Mouse (Mus musculus) heart, embryonic 14.5 days (tissue): ENCODE data around the gene Gm29666. TPM values are rescaled to one million over a fixed set of nuclear protein-coding genes. Genes with fewer than 3 reads are reported as not detected.

Experiments
- ATAC-seq: fragments of 200-750 bp; cut with Nextera tagmentation; 2 replicates; pipeline ENCODE4 v1.8.0; 2017; ENCODE audit warnings: low read depth, moderate TSS enrichment; ENCODE audit not compliant: insufficient number of reproducible peaks, insufficient read depth, low FRiP score
- H3K27ac ChIP-seq, 2 experiments: fragments of 200-500 bp in 1 of 2; fragments of 300-500 bp in 1 of 2; sonication (generic) in 1 of 2; replicated peaks in 1 of 2; 2 replicates each; pipeline ENCODE4 v1.5.1; 2012 to 2014; ENCODE audit warnings: low read depth in 2 of 2, low read length in 2 of 2, control low read depth in 1 of 2, mild to moderate bottlenecking in 1 of 2, mixed read lengths in 1 of 2; ENCODE audit not compliant: control insufficient read depth in 1 of 2, insufficient read depth in 1 of 2
- H3K27me3 ChIP-seq: fragments of 300-500 bp; sonication (generic); 2 replicates; pipeline ENCODE4 v1.6.1; 2014; ENCODE audit warnings: mild to moderate bottlenecking, low read length, control low read depth; ENCODE audit not compliant: control insufficient read depth, insufficient read depth
- H3K36me3 ChIP-seq: fragments of 300-500 bp; sonication (generic); 2 replicates; pipeline ENCODE4 v1.6.1; 2014; ENCODE audit warnings: mild to moderate bottlenecking, control low read depth, low read length, mixed read lengths; ENCODE audit not compliant: control insufficient read depth, insufficient read depth
- H3K4me1 ChIP-seq, 2 experiments: fragments of 200-500 bp in 1 of 2; fragments of 300-500 bp in 1 of 2; sonication (generic) in 1 of 2; 2 replicates each; pipeline ENCODE4 v1.6.1; 2012 to 2014; ENCODE audit warnings: low read length in 2 of 2, control low read depth in 1 of 2, mixed read lengths in 1 of 2; ENCODE audit not compliant: control insufficient read depth in 2 of 2, insufficient read depth in 2 of 2
- H3K4me2 ChIP-seq: fragments of 300-500 bp; sonication (generic); 2 replicates; pipeline ENCODE4 v1.6.1; 2014; ENCODE audit warnings: mild to moderate bottlenecking, low read length
- H3K4me3 ChIP-seq, 2 experiments: fragments of 200-500 bp in 1 of 2; fragments of 300-500 bp in 1 of 2; sonication (generic) in 1 of 2; 2 replicates each; pipeline ENCODE4 v1.5.1; 2012 to 2014; ENCODE audit warnings: low read length in 2 of 2, mild to moderate bottlenecking in 2 of 2, control low read depth in 1 of 2, low read depth in 1 of 2, moderate library complexity in 1 of 2; ENCODE audit not compliant: control insufficient read depth in 1 of 2, insufficient read depth in 1 of 2
- H3K9ac ChIP-seq: fragments of 300-500 bp; sonication (generic); 2 replicates; pipeline ENCODE4 v1.6.1; 2014; ENCODE audit warnings: mild to moderate bottlenecking, low read length
- H3K9me3 ChIP-seq: fragments of 300-500 bp; sonication (generic); 2 replicates; pipeline ENCODE4 v1.6.1; 2016; ENCODE audit warnings: low read length, control low read depth; ENCODE audit not compliant: control insufficient read depth
- WGBS: fragments of 180-500 bp; shearing (Covaris S2); extraction: QIAGEN DNeasy Blood & Tissue Kit; methylation state at CpG from one replicate; pipeline ENCODE4 v1.1.7; 2014; 5-methylcytosine and 5-hydroxymethylcytosine counted together
- microRNA-seq: library from miRNA; unstranded; fragments of <30 nt; microRNA quantifications from one replicate; pipeline ENCODE4, GENCODE M21; 2016
- polyA plus RNA-seq: library from polyadenylated mRNA; unstranded; fragments of >200 nt; fragmentation: Nextera tagmentation; extraction: Ambion mirVana; gene quantifications from 2 replicates; pipeline ENCODE4 v1.2.1, GENCODE M21; 2014

Gene Gm29666
- polyA plus RNA-seq, 1 experiment from 2014 or later = 0.30 TPM

DNA sequence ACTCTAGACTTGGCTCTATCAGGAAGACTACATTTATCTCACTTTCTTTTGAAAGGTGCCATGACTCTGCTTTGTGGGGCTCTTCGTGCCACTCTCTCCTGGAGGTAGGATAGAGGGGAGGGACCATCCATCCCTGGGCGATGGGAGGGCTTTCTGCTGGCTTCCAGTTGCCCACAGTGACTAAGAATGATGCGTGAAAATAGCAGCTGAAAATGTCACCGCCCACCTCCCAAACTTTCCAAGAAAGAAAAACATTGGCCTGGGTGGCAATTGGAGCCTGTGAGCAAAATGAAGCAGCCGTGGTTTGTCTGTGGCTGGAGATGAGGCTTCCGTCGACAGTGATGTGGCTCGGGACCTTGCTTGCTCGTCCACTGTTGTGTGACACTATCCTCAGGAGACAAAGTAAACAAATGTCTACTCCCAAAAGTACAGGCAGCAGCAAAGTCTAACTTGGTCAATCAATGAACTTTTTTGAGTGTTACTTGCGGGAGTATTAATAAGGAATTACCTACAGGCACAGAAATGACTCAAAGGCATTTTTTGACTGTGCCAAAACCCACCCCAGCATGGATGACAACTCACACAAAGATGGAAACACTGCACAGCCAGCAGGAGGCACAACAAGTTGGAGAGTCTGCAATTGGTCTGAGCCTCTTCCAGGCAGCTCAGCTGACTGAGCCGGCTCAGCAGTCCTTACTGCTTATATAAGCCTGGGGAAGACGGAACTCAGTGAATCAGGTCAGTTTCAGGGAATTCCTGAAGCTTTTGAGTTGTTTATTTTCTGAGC, 42.6 kb downstream of the Gm29666 start:
- Histone ChIP-seq H3K36me3 (no peaks in the 10 kb centered on the region), H3K9me3 (no peaks in the 10 kb centered on the region), H3K27me3 (no peaks in the 10 kb centered on the region), H3K4me2 (no peak overlapping the region), H3K4me1 (no peaks in the 10 kb centered on the region), H3K27ac (no peak overlapping the region), H3K9ac (no peak overlapping the region), H3K4me3 (no peak overlapping the region)
- WGBS = 73% methylated on average over 12 of the region's 12 CpGs
- no peak for ATAC-seq

DNA sequence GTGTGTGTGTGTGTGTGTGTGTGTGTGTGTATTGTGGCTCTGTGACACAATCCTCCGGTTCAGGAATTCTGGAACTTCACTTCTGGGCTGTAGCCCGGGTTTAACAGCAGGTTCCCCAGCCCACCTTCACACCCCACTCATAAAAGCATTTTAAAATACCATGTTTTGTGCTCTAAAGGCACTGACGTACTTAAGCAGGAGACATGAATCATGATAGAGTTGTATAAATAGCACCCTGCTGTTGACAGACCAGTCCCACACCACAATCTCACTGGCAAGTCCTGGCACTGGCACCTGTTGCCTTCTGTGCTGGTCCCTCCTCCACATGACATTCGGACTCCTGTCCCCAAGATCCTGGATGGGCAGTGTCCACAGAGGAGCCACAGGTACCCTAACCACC, 46.0 kb downstream of the Gm29666 start:
- Histone ChIP-seq H3K27me3 (no peaks in the 10 kb centered on the region), H3K36me3 (no peaks in the 10 kb centered on the region), H3K4me3 (no peak overlapping the region), H3K4me1 (no peaks in the 10 kb centered on the region), H3K9me3 (no peaks in the 10 kb centered on the region), H3K9ac (no peak overlapping the region), H3K4me2 (no peak overlapping the region), H3K27ac (no peak overlapping the region)
- 57% methylated on average over 4 of the region's 4 CpGs for WGBS
- ATAC-seq = no peak

DNA sequence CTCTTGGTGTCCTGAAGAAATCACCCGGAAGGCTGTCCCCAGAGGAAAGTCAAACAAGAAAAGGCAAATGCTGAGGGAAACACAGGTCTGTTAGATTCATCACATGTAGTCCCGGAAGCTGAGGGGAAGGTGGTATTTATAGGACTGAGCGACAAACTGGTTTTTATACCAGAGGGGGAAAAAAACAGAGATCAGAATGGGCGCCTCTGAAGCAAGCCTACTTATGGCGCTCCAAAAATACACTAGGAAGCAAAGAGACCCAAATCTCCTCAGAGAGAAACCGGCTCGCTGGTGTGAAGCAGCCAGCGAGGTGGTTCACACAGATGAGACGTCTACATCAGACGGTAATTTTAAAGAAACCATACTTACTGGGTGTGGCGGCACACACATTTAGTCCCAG, 46.8 kb downstream of the Gm29666 start:
- H3K4me3 ChIP-seq = no peak overlapping the region
- no peak overlapping the region for H3K9ac ChIP-seq
- no peak overlapping the region for H3K27ac ChIP-seq
- no peak overlapping the region for H3K4me2 ChIP-seq
- H3K36me3 ChIP-seq = no peaks in the 10 kb centered on the region
- H3K4me1 ChIP-seq = no peaks in the 10 kb centered on the region
- H3K9me3 ChIP-seq = no peaks in the 10 kb centered on the region
- H3K27me3 ChIP-seq = no peaks in the 10 kb centered on the region
- no peak for ATAC-seq
- WGBS = 77% methylated on average over 11 of the region's 11 CpGs

DNA sequence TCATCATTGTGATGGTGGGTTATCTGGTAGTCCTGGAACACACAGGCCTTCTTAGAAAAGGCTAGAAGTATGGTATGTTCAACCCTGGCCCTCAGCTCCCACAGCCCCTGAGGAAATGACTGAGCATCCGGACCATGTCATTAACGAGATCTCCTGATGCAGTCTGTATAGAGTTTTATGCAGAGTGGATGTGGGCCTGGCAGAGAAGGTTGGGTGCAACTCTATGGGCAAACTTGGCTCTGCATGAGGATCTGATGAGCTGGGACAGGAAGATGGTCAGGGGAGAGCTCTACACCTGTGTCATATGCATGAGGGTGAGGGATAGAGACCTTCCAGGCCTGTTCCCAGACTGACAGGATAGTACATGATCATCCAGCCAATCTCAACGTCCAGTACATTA, 48.0 kb downstream of the Gm29666 start:
- H3K4me2 ChIP-seq = no peak overlapping the region
- no peaks in the 10 kb centered on the region for H3K9me3 ChIP-seq
- no peak overlapping the region for H3K27ac ChIP-seq
- H3K4me3 ChIP-seq = no peak overlapping the region
- H3K4me1 ChIP-seq = no peaks in the 10 kb centered on the region
- ATAC-seq = no peak
- no peaks in the 10 kb centered on the region for H3K36me3 ChIP-seq
- H3K9ac ChIP-seq = no peak overlapping the region
- 76% methylated on average over 3 of the region's 3 CpGs for WGBS
- H3K27me3 ChIP-seq = no peaks in the 10 kb centered on the region

DNA sequence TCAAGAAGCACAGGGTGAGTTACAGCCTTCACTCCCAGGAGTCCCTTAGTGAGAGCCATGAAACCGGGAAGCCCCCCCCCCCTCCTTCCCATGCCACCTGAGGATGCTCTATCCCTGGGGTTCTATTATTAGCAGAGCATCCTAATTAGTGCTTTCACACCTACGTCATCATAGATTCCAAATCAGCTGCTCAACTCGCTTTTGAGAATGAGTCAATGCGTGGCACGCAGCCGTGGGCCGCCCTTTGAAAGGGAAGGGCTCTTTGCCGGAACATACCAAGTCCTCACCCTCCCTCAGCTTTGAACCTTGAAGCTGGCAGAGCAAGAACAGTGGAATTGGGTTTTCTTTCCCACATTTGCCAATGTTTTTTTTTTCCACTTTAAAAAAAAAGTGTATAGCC, 57.9 kb downstream of the Gm29666 start:
- WGBS = 84% methylated on average over 8 of the region's 8 CpGs
- ATAC-seq = no peak
- no peaks in the 10 kb centered on the region for H3K4me1 ChIP-seq

More for the DNA sequence above, 57.9 kb downstream of the Gm29666 start:
- no peak overlapping the region for H3K9ac ChIP-seq
- no peak overlapping the region for H3K27ac ChIP-seq
- no peak overlapping the region for H3K4me2 ChIP-seq
- no peak overlapping the region for H3K4me3 ChIP-seq
- no peaks in the 10 kb centered on the region for H3K9me3 ChIP-seq
- H3K36me3 ChIP-seq = no peaks in the 10 kb centered on the region
- H3K27me3 ChIP-seq = peaks cover 9% of the 10 kb centered on the region; the same call in 1 of the 2 replicates

Small RNA genes lying within 50 kb of the gene (microRNA-seq; reads per million reads assigned to microRNA genes)
- gene Mir1249 = 19.8 reads per million, percentile 31 among the genes with 10 or more reads in this experiment

Other genes with a start within 250 kb of the Gm29666 start
- gene Arhgap8, start 200.0 kb downstream of the Gm29666 start, polyA plus RNA-seq = 3.2 and 3.8 TPM in 2 replicates
- 0.24 and 0.46 TPM in 2 replicates for gene Phf21b, start 64.0 kb downstream of the Gm29666 start, polyA plus RNA-seq
- gene Nup50, start 3.4 kb upstream of the Gm29666 start, polyA plus RNA-seq = 20.4 TPM in 2 replicates
- 9.4 and 9.9 TPM in 2 replicates for gene 5031439G07Rik, start 68.5 kb upstream of the Gm29666 start, polyA plus RNA-seq
- gene Upk3a, start 97.1 kb upstream of the Gm29666 start, polyA plus RNA-seq = not detected in 2 replicates
- gene Fam118a, start 108.9 kb upstream of the Gm29666 start, polyA plus RNA-seq = 17.4 and 17.5 TPM in 2 replicates
- gene Smc1b, start 211.9 kb upstream of the Gm29666 start, polyA plus RNA-seq = 0.04 and 0.09 TPM in 2 replicates
- gene Ribc2, start 212.0 kb upstream of the Gm29666 start, polyA plus RNA-seq = not detected in 2 replicates